Mouse (Mus musculus) yolk sac, embryonic 10.5 days (tissue): ENCODE results near the gene Ankrd17.
"Not testable (repeated sequence)": the region's sequence is repeated elsewhere in the genome, so short reads cannot be mapped to it uniquely, and the experiment has no call there.

ENCODE experiments used
- DNase-seq: peaks from one replicate; pipeline ENCODE4 v3.0.0-alpha.2; 2017; ENCODE audit warnings: low spot score

The Ankrd17 gene

DNA sequence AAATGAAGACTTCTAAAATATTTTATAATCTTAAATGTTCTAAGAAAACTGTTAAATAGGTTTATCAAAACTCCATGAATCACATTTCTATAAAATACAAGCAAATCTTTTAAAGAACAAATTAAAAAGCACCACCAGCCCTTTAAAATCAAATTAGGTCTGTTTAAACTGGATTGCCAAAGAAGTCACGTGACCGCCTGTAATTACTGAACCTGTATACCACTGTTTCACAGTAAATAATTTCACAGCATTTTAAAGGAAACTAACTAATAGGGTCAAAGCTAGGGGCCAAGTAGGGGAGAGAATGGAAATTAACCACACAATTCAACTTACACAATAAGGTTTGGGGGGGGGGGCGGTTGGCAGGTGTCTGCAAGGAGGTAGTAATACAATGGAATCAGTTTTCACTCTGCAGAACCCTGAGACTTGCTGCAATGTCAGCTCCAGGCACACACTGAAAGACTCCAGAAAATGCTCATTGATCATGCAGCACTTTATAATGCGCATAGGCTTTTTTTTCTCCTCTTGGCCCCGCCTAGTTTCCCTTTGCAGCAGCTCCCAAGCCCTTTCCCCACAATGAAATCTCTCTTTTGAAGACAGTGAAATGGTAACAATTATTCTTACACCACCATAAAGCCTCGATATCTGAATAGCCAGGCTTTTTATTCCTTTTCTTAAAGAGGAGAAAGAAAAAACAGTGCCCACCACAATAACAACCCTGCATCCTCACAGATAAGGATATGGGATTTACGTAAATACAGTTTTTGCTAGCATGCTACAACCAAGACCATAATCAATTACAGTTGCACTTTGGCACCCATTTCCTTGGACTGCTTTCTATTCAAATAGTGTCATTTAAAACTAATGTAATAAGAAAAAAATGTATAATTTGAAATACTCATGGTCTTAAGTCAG, 27.9 kb downstream of the Ankrd17 start:
- DNase-seq: no peak

DNA sequence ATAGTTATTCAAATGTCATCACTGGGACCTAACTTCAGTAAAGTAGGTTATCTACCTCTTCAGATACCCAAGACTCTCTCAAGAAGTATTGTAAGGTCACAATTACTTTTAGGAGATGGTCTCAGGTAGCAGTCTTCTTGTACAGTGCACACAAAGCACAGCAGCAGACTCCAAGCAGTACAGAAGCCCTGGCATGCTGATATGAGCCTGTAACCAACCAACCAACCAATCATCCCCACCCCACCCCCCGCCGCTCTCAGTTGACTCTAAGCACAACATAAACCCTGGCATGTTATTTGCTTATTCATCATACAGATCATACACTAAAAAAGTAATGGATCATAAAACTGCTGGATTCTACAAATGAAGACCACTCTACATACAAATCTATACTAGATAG, 33.9 kb downstream of the Ankrd17 start:
- no peak for DNase-seq

DNA sequence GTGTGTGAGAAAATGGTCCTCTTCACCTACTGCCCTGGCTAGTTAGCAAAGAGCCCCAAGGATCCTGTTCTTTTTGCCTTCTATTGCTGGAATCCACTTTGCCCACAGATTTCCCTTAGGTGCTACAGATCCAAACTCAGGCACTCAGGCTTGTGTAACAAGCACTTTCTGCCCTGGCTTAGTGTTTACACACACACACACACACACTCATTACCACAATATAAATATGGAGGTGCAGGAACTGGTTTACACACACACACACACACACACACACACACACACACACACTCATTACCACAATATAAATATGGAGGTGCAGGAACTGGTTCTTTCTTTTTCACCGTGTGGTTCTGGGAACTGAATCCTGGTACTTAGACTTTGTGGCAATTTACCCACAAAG, 35.3 kb downstream of the Ankrd17 start:
- DNase-seq: no peak

DNA sequence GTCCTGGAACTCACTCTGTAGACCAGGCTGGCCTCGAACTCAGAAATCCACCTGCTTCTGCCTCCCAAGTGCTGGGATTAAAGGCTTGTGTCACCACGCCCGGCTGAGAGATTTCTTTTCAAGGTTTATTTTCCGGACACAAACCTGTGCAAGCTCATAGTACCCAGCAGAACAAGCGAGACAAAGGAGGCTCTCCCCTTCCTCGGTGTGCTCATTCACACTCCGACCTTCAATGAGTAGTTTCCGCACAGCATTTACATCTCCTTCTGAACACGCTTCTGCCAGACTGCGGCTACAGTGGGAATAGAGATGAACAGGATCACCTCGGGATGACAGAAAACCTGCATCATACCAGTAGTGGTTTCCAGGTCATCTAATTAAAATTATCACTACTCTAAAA, 68.0 kb downstream of the Ankrd17 start:
- DNase-seq: no peak

DNA sequence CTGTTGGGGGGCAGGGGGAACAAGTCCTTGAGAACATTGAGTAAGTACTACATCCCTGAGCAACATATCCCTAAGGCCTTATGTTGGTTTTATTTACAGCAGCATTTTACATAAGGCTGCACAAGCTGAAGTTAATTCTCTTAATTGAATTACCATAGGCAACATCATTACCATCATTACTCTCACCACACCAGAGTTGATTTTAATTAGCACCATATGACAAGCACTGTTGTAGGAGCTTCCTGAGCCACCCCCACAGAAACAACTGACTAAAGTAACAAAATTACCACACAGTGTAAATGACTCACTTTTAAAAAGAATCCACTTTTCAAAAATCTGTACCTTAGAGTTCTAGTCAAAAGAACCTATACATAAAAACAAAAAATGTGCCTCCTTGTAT, 76.5 kb downstream of the Ankrd17 start:
- DNase-seq: no peak

DNA sequence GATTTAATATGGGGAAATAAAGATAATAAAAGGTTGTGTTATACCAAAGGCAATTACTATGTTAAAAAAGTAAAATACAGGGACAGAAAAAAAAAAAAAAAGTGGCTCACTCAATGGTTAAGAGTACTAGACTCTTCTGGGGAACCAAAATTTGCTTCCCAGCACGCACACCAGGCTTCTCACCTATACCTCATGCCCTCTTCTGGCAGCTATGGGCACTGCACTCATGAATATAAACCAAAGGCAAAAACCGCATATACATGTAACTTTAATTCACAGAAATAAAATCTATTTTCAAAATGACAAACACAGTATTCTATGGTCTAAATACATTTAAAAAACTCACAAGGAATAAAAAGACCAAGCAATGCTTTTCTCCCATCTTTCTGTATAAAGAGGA, 79.8 kb downstream of the Ankrd17 start:
- no peak for DNase-seq

DNA sequence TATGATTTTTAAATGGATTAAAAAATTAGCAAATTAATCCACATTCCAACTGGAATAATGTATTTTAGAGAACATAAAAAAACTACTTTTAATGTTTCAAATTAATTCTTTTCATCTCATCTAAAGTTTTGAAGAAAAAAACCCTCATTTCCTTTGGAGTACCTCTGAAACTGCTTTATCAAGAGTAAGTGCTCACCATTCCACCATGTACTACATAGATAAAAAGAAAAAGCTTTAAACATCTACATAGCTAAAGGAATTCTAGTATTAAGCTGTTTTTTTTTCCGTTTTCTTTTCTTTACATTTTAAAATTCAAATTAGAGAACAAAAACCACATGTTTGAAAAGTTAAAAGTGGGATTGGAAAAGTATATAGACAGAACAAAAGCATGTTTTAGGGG, 86.3 kb downstream of the Ankrd17 start:
- DNase-seq: no peak

DNA sequence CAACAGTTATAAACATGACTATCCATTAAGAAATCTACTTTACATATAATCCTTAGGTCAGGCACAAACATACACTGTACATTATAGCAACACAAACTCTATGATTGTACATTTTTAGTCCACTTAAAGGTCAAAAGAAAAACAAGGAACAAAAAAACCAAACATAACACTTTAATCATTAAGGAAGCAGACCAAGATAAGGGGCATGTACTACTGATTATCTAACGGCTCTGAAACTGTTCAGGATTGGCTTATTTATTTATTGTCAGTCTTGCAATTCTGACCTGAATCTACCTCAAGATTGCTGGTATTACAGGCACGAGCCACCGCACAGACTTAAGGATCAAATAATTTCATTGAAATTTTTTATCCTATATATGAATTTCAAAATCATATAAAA, 87.0 kb downstream of the Ankrd17 start:
- DNase-seq: no peak

DNA sequence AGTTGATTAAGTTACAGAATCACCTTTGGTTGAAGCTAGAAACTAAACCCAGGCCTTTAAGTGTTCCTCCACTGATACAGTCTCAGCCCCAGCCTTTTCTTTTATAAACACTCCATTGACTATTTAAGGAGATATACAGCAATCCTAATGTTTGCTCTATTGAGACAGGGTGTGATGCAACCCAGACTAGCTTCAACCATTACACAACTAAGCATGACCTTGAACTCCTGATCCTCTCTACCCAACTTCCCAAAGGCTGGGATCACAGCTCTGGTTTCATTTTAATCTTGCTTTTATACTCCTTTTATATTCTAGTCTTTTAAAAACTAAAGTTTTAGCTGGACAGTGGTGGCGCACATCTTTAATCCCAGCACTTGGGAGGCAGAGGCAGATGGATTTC, 88.9 kb downstream of the Ankrd17 start:
- no peak for DNase-seq

DNA sequence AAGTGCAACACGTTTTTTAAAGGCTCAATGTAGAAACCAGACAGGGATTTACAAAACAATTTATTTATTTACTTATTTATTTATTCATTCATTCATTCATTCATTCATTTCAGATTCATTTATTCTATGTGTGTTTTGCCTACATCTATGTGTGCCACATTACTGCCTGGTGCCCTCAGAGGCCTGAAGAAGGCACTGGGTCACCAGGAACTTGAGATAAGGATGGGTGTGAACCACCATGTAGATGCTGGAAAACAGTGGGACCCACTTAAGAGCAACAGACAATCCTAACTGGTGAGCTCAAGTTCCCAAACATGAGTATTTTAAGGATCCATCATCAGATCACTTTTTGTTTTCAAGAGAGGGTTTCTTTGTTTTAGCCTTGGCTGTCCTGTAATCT, 91.6 kb downstream of the Ankrd17 start:
- DNase-seq: no peak

DNA sequence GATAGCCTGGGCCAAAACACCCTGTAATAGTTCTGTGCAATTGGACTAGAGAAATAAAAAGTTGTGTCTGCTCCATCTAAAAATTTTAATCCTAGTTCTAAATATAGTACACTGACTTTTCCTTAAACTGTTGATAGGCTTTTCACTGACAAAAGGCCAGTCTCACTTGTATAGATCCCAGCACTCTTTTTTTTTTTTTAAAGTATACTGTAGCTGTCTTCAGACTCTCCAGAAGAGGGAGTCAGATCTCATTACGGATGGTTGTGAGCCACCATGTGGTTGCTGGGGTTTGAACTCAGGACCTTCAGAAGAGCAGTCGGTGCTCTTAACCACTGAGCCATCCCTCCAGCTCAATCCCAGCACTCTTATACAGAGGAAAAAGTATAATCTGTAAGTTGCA, 104.1 kb downstream of the Ankrd17 start:
- not testable (repeated sequence) for DNase-seq

DNA sequence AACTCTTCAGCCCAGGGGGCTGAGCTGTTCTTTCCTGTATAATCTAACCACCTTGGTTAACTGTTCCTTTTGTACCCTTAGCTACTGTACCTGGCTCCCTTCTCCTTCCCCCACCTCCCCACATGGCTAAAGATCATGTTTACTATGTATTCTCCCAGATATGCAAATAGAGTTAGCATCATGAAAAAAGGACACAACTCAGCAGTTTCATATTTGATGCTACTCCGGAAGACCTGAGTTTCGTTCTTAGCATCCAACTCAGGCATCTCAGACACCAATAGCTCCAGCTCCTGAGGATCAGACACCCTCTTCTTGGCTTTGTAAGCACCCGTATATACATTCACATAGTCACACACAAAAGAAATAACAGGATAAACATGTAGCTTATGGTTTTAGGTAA, 109.4 kb downstream of the Ankrd17 start:
- DNase-seq: no peak

DNA sequence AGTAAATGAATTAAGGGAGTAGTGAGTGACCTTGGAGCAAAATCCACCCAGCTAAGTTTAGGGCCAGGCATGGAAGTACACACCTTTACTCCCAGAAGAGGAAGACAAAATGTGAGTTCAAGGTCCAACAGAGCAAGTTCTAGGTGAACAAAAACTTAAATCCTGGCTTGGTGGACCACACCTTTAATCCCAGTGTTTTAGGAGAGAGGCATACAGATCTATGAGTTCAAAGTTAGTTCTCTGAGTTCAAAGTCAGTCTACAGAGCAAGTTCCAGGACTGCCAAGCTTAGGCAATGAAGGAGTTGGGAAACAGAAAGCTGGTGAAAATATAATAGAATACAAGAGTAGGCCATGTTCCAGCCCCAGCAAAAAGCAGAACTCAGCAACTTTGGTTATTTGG, 118.9 kb downstream of the Ankrd17 start:
- DNase-seq: peak; percentile 17

DNA sequence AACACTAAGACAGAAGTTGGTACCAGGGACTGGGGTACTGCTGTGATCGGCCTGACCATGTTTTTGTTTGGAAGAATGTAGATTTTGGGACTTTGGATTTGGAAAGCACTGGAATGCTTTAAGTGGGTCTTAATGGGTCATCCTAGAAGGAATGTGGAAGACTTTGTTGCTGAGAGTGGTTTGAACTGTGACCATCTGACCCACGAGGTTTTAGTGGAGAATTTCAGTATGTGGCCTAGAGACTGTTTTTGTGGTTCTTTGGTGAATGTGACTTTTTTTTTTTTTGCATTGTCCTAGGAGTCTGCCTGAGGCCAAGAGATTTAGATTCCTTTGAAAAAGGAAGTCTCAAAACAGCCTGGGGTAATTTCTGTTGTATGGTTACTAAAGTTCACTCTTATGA, 119.4 kb downstream of the Ankrd17 start:
- DNase-seq: no peak

DNA sequence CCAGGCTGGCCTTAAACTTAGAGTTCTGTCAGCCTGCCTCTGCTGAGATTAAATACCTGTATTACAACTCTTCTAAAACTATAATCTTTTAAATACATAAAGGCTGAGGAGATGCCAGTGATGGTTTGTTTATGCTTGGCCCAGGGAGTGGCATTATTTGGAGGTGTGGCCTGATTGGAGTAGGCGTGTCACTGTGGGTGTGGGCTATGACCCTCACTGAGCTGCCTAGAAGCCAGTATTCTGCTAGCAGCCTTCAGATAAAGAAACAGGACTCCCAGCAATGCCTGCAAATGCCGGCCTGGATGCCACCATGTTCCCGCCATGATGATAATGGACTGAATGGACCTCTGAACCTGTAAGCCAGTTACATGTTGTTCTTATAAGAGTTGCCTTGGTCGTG, 119.8 kb downstream of the Ankrd17 start:
- DNase-seq: no peak

DNA sequence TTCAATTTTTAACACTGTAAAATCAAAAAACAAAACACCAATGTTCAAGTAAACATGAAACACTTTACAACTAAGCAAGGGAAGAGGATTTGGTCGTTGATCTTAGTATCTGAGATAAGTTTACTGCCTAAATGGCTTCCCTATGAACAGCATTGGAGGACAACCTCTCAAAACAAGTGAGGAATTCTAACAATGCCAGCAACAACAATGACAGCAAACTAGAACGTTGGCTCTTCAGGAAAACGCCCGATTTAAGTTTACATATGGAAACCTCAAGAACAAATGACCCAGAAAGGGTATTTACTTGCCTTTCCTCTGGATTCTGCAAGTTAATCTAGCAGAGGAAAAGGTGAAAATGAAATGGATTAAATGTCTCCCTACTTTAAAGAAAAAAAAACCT, 121.0 kb downstream of the Ankrd17 start:
- no peak for DNase-seq

DNA sequence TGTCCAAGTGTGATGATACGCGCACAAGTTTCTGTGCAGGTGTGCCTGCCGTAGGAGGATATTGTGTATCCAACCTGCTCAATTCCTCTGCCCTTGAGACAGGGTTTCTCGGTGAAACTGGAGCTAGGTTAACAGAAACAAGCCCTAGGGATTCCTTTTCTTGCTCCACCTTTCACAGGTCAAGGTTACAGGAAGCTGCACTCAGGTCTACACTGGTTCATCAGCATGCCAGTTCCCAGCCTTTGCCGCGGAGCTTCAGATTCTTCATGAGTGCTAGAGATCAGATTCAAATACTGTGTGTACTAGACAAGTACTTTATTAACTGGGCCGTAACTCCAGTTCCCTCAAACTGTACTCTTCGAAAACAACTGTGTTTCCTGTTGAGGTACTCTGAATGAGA, 131.2 kb downstream of the Ankrd17 start:
- DNase-seq: no peak

DNA sequence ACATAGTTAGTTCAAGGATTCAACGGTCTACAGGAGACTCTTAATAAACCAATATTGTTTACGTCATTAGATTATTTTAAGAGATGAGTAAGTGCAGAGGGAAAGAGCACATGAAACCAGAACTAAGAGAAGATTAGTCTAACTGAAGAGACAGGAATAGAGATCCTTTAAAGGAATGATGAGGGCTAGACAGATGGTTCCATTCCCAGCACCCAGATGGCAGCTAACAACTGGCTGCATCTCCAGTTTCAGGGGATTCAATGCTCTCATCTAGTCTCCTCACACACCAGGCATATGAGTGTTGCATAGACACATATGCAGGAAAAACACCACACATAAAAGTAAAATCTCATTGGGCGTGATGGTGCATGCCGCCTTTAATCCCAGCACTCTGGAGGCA, 133.1 kb downstream of the Ankrd17 start:
- no peak for DNase-seq

DNA sequence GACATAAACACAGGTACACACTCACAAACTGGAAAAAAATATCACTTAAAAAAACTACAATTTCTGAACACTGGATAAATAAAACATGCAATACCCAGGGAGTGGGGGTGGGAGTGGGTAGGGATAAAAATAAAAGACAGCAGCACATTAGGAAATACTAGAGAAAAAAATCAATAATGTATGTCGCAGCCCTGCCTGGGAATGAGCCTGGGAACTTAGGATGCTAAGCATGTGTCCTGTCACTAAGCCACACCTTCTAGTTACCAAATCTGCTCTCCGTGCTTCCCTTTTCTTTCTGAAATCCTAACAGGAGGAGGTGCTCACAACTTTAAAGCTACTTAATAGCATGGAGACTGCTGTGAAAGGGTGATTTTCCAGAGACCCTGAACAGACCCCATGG, 136.6 kb downstream of the Ankrd17 start:
- DNase-seq: no peak

DNA sequence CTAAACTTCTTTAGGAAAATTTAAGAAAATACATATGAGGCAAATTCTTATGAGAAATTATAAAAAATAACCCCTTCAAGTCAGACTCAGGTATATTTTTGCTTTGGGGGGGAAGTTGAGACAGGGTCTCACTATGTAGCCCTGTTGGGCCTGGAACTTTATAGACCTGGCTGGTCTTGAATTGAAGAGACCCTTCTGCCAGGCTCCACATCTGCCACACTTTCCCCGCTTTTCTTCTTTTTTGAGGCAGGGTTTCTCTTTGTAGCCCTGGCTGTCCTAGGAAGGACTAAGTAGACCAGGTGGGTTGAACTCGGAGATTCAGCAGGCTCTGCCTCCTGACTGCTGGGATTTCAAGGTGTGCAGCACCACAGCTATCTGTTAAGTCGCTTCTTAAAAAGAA, 139.7 kb downstream of the Ankrd17 start:
- DNase-seq: no peak

DNA sequence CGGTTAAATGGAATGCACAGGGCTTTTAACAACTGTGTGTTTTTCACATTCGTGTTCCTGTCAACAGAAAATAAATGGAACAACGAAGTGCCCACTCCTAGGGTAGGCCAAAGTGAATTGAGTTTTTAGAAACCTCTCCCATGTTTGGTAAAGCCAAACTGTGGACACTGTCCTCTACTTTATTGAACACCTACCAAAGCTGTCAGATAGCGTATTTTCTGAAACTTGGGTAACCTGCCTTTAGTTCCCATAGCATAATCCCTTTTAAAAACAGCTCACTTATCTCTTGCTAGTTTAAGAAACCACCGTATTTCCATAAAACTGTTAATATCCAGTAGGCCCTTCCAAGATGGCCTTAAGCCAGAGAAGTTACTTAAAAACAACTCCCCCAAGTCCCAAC, 141.6 kb downstream of the Ankrd17 start:
- DNase-seq: no peak

DNA sequence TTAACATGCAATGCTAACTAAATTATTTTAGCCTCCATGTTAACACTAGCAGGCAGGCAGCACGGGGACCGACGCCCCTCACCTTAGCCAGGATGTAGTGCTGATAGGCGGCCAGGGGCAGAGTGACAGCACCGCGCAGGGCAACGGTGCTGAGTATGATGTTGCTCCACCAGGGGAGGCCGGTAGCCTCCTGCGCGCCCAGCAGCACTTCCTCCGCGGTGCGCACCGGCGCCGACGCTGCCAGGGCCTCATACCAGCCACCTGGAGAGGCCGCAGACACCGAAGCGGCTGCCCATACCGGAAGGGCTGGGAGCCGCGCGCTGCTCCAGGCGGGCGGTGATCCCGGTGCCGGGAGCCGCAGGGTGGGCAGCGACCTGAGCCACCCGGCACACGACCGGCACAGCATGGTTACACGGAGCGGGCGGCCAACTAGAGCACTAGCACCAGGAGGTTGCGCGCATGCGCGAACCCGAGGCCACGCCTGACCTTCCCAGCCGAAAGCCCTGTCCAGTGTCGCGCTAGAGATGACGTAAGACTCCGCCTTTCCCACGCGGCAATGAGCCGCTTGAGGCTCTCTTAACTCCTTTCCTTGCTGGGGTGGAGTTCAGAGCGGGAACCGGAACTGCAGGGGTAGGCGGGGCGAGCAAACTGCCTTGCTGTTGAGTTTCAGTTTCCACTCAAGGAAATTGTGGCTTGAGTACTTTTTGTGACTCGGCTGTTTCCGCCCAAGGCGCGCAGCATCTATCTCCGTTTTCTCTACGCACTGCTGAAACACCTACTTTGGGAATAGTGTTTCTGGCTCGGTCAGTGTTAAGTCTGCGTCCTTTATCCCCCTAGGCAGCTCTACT, 142.6 kb downstream of the Ankrd17 start, which contains the start of gene Cox18:
Gene Cox18, minus strand, starts transcription at position 468 of the 848 bp plus-strand sequence.
- DNase-seq: peak; percentile 99

DNA sequence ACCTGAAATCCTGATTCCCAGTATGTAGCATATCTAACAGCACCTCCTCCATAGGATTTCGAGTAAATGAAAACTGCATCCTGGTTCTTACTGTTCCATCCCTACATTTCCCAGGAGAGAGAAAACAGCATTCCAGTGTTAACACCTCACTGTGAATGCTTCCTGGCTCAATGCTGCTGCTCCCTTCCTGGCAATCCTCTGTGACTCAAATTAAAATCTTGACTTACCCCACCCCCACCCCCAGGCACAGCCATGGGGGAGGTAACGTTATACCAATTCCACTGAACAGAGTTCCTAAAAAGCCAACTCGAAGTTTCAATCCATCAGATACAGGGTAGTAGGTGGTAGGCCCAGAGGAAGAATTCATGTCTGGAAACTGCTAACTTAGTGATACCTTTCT, 143.4 kb downstream of the Ankrd17 start:
- DNase-seq: no peak
